Mouse (Mus musculus): ENCODE measurements around the gene Copg2. TPM values are rescaled to one million over a fixed set of nuclear protein-coding genes. Genes with fewer than 3 reads are reported as not detected.

Gene Copg2
- polyA plus RNA-seq, 1 experiment from 2014 or later = 40.9 TPM

DNA sequence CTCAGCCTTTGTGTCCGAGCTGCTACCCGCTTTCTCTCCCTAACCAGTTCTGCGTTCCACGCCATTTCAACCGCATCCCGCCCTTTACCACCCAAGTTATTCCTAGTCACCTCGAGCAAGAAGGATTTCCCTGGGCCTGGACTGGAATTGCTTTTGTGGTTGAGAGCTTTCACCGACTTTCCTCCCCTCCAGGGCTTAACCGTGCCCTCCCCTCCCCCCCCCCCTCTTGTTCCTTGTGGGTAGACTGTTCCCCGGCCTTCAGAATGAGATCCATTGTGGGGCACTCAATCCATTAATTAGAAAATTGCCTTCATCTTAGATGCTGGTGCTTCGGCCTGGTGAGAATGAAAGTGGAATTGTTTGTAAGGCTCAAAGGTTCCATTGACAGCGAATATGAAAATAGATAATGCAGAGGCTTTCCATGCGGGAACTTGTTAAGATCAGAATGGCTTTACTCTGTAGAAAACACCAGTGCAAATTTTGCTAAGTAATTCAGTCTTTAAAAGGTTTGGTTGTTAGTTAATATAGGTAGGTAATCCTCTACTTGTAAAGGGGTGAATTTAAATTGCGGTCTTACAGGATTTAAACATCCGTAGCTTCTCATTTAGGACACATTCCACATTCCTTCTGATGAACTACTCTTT is 160.7 kb downstream of the Copg2 start:
- H3K9ac ChIP-seq (ENCODE audit: low read depth, low read length) = peak overlapping the region; percentile 58
- DNase-seq (ENCODE audit: low spot score) (peak; percentile 57), ATAC-seq (ENCODE audit: low FRiP score) (no peak)
- peaks cover 3% of the 10 kb centered on the region; the same call in 1 of the 2 replicates for H3K4me1 ChIP-seq (replicated peaks; ENCODE audit: control insufficient read depth, insufficient read depth, low read length)
- no peaks in the 10 kb centered on the region for H3K36me3 ChIP-seq (ENCODE audit: control insufficient read depth, insufficient read depth, low read length)
- H3K9me3 ChIP-seq (ENCODE audit: control insufficient read depth, low read length) = 0 out of 2 replicates have a peak, but pooled peaks cover 3% of the 10 kb centered on the region
- peak overlapping the region; percentile 83 for H3K27ac ChIP-seq (ENCODE audit: low read depth, low read length)
- peak overlapping the region; percentile 20 for H3K4me2 ChIP-seq (replicated peaks; ENCODE audit: low read depth, low read length)
- no peaks in the 10 kb centered on the region for H3K27me3 ChIP-seq (ENCODE audit: control insufficient read depth, insufficient read depth, low read length)
- H3K4me3 ChIP-seq (ENCODE audit: low read depth, low read length) = peak overlapping the region; percentile 15
- 39% methylated on average over 15 of the region's 15 CpGs for WGBS

DNA sequence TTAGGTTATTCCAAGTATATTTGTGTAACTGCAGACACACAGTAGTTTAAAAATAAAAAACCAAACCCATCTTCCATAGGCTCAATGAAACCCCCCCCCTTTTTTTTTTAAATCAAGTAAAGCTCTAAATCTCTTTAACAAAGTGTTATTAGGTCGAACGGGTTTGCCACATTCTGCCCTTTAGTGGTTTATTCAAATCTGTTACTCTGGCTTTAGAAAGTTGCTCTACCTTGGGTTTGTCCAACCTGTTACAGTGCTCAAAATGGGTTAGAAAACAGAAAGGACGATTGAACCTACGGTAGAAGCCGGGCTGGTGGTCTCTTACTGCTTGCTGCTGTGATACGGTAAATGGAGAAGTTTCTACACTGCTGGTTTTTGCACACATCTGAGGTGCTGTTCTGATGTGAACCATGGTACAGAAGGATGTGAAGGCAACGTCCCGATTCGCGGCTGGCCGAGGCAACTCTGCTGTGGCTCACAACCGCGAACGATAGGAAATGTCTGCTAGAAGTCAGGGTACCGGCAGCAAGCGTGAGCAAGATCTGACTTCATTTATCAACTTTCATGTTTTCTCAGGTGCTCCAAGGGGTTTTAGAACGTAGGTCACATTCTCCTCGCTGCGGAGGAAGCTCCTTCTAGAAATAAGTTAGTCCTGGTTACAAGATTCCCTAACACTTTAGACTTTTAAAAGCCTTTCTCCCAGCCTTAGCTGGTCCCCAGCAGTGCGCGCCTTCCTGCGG is 161.4 kb downstream of the Copg2 start:
- WGBS = 48% methylated on average over 22 of the region's 22 CpGs
- DNase-seq (ENCODE audit: low spot score) = no peak
- Histone ChIP-seq H3K4me3 (ENCODE audit: low read depth, low read length) (peak overlapping the region; percentile 15), H3K9me3 (ENCODE audit: control insufficient read depth, low read length) (0 out of 2 replicates have a peak, but pooled peaks cover 3% of the 10 kb centered on the region), H3K27ac (ENCODE audit: low read depth, low read length) (peak overlapping the region; percentile 83), H3K4me2 (replicated peaks; ENCODE audit: low read depth, low read length) (peak overlapping the region; percentile 20), H3K4me1 (replicated peaks; ENCODE audit: control insufficient read depth, insufficient read depth, low read length) (peaks cover 3% of the 10 kb centered on the region; the same call in 1 of the 2 replicates), H3K36me3 (ENCODE audit: control insufficient read depth, insufficient read depth, low read length) (no peaks in the 10 kb centered on the region), H3K27me3 (ENCODE audit: control insufficient read depth, insufficient read depth, low read length) (no peaks in the 10 kb centered on the region), H3K9ac (ENCODE audit: low read depth, low read length) (peak overlapping the region; percentile 58)
- ATAC-seq (ENCODE audit: low FRiP score) = no peak

DNA sequence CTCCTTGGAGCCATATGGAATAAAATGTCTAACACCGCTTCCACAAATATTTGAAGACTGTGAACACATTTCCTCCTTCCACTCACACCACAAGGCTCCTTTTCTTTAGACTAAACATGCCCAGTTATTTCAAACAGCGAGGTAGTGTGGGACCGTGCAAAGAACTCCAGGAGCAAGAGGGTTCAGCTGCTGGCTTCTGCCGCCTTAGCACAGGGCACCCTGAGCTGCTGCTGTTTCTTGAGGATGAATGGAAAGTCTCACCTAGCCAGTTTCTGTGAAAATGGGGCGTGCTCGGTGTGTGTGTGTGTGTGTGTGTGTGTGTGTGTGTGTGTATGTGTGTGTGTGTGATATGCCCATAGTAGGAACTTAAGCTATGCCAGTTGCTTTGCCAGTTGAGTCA is 162.1 kb downstream of the Copg2 start:
- peaks cover 3% of the 10 kb centered on the region; the same call in 1 of the 2 replicates for H3K4me1 ChIP-seq (replicated peaks; ENCODE audit: control insufficient read depth, insufficient read depth, low read length)

DNA sequence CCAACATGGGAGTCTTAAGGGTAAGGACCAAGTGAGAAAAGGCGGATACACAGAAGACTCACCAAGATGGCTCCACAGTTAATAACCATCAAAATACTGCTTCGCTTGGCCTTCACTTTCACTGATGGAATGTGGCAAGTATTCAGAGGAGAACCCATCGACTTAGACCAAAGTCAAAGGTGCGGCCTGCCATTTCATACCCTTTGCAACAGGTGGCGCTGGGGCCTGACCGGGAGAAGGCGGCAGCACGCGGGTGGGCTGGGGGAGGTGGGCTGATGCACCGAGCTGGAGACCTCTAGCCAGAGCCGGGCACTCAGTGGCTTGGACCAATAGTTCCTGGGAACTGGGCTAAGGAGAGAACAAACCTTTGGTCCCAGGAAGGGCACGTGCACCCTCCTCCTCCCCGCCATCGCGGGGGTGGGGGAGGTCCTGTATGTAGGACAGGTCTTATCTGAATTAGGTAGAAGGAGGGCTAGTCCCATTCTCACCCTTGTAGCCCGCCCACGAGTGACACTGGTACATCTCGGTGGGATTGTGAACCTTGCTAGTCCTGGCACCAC is 163.9 kb downstream of the Copg2 start:
- ATAC-seq (ENCODE audit: low FRiP score) (no peak), DNase-seq (ENCODE audit: low spot score) (no peak)
- Histone ChIP-seq H3K4me3 (ENCODE audit: low read depth, low read length) (no peak overlapping the region), H3K27me3 (ENCODE audit: control insufficient read depth, insufficient read depth, low read length) (no peaks in the 10 kb centered on the region), H3K9me3 (ENCODE audit: control insufficient read depth, low read length) (no peaks in the 10 kb centered on the region), H3K4me2 (replicated peaks; ENCODE audit: low read depth, low read length) (no peak overlapping the region), H3K36me3 (ENCODE audit: control insufficient read depth, insufficient read depth, low read length) (no peaks in the 10 kb centered on the region), H3K4me1 (replicated peaks; ENCODE audit: control insufficient read depth, insufficient read depth, low read length) (peaks cover 3% of the 10 kb centered on the region; the same call in 1 of the 2 replicates), H3K27ac (ENCODE audit: low read depth, low read length) (peak overlapping the region; percentile 83; the same call in 1 of the 2 replicates), H3K9ac (ENCODE audit: low read depth, low read length) (no peak overlapping the region)
- 41% methylated on average over 18 of the region's 18 CpGs for WGBS

More for the DNA sequence above, 162.1 kb downstream of the Copg2 start:
- 0 out of 2 replicates have a peak, but pooled peaks cover 3% of the 10 kb centered on the region for H3K9me3 ChIP-seq (ENCODE audit: control insufficient read depth, low read length)
- no peak for ATAC-seq (ENCODE audit: low FRiP score)
- no peak overlapping the region for H3K4me3 ChIP-seq (ENCODE audit: low read depth, low read length)
- WGBS = 60% methylated on average over 6 of the region's 6 CpGs
- H3K36me3 ChIP-seq (ENCODE audit: control insufficient read depth, insufficient read depth, low read length) = no peaks in the 10 kb centered on the region
- H3K27me3 ChIP-seq (ENCODE audit: control insufficient read depth, insufficient read depth, low read length) = no peaks in the 10 kb centered on the region
- H3K4me2 ChIP-seq (replicated peaks; ENCODE audit: low read depth, low read length) = peak overlapping the region; percentile 23; the same call in 1 of the 2 replicates
- no peak for DNase-seq (ENCODE audit: low spot score)
- H3K9ac ChIP-seq (ENCODE audit: low read depth, low read length) = peak overlapping the region; percentile 34; the same call in 1 of the 2 replicates
- H3K27ac ChIP-seq (ENCODE audit: low read depth, low read length) = peak overlapping the region; percentile 83

DNA sequence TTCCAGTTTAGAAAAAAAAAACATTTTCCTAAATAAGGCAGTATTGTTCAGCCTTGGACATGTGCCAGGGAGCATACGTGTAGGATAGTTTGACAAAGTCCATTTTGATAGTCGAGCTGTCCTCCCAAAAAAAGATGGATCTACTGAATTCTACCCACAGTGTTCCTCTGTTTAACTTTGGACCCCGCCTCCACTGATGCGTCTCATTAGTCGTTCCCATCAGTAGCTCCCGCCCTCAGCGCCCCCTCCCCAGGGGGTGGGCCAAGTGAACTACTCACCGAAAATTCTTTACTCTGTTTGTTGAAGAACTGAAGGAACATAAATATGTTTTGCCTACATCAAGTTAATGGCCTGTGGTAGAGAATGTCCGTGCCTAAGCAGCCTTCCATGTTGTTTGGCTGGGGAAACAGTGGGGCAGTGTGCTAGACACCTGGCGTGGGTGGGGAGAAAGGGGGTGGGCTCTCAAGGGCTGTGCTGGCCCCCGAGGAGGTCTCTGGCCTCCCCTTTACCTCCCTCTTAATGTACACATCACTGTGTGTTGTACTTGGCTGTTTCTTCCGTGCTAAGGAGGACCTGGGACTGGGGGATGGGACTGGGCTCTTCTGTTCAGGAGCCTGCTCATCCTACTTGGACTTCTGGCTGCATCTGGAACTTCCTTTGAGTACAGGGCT is 166.2 kb downstream of the Copg2 start:
- Histone ChIP-seq H3K4me3 (ENCODE audit: low read depth, low read length) (no peak overlapping the region), H3K9me3 (ENCODE audit: control insufficient read depth, low read length) (no peaks in the 10 kb centered on the region), H3K36me3 (ENCODE audit: control insufficient read depth, insufficient read depth, low read length) (no peaks in the 10 kb centered on the region), H3K4me1 (replicated peaks; ENCODE audit: control insufficient read depth, insufficient read depth, low read length) (peaks cover 3% of the 10 kb centered on the region; the same call in 1 of the 2 replicates), H3K27me3 (ENCODE audit: control insufficient read depth, insufficient read depth, low read length) (no peaks in the 10 kb centered on the region), H3K9ac (ENCODE audit: low read depth, low read length) (no peak overlapping the region), H3K4me2 (replicated peaks; ENCODE audit: low read depth, low read length) (no peak overlapping the region), H3K27ac (ENCODE audit: low read depth, low read length) (no peak overlapping the region)
- DNase-seq (ENCODE audit: low spot score) (no peak), ATAC-seq (ENCODE audit: low FRiP score) (no peak)
- 56% methylated on average over 12 of the region's 12 CpGs for WGBS

DNA sequence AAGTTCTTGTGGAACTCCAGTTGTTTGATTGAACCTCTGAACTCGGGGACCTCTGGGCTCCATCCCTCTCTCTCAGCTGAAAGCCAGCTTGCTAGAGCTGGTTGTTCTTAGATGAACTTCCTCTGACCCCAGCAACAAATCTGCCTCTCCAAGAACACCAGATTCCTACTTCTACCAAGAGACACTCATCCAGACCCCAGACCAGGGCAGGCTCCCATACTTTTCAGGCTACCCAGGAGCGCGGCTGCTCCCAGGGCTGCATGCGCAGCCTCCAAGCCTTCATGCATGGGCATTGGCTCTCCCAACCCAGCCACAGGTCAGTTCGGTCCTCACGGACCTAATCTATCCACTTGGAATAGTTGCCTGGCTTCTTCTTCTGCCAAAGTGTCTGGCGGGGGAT is 173.3 kb downstream of the Copg2 start, which contains the start of gene Mest:
Gene Mest (plus strand): TSS at position 217 of the 400 bp plus-strand sequence.
- Histone ChIP-seq H3K9ac (ENCODE audit: low read depth, low read length) (no peak within 1 kb of the TSS), H3K27ac (ENCODE audit: low read depth, low read length) (peak within 1 kb of the TSS; percentile 42; the same call in 1 of the 2 replicates)
- 68% methylated on average over 7 of the region's 7 CpGs for WGBS

DNA sequence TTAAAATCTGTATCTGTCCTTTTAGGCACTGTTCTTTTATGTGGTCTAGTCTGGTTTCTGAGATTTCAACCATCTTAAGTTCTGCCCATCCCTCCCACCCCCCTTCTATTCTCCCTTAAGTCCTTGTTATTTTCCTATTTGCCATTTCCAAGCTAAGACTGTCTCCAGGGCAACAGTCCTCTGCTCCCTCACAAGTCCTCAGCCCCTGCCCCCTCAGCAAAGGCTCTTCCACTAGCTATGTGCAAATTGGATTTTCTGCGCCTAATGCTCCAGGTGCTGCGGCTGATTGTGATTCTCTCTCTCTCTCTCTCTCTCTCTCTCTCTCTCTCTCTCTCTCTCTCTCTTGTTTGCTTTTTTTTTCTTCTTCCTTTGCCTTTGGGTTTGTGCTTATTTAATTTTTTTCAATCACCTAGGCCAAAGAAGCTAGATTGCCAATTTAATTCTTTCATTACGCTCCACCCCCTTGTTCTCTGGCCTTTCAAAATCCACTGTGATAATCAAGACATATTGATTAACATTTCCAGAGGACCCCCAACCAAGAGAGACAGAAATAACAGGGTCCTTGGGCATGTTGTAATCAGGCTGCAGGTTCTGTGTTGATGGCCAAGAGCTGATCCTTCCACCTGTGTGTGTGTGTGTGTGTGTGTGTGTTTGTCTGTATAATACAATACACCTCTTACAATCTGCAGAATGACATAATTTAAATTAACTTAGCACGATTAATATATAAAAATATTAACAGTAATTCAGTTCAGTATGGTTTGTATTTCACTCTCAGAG is 174.0 kb downstream of the Copg2 start:
- no peak overlapping the region for H3K4me3 ChIP-seq (ENCODE audit: low read depth, low read length)
- no peak overlapping the region for H3K9ac ChIP-seq (ENCODE audit: low read depth, low read length)
- 0 out of 2 replicates have a peak, but pooled peaks cover 2% of the 10 kb centered on the region for H3K4me1 ChIP-seq (replicated peaks; ENCODE audit: control insufficient read depth, insufficient read depth, low read length)
- H3K4me2 ChIP-seq (replicated peaks; ENCODE audit: low read depth, low read length) = no peak overlapping the region
- no peaks in the 10 kb centered on the region for H3K9me3 ChIP-seq (ENCODE audit: control insufficient read depth, low read length)
- no peaks in the 10 kb centered on the region for H3K36me3 ChIP-seq (ENCODE audit: control insufficient read depth, insufficient read depth, low read length)
- peak overlapping the region; percentile 37; the same call in 1 of the 2 replicates for H3K27ac ChIP-seq (ENCODE audit: low read depth, low read length)
- ATAC-seq (ENCODE audit: low FRiP score) (peak; percentile 49; the same call in 1 of the 2 replicates), DNase-seq (ENCODE audit: low spot score) (no peak)
- WGBS = 57% methylated on average over 4 of the region's 4 CpGs
- no peaks in the 10 kb centered on the region for H3K27me3 ChIP-seq (ENCODE audit: control insufficient read depth, insufficient read depth, low read length)

More for the DNA sequence above, 173.3 kb downstream of the Copg2 start, which contains the start of gene Mest:
- Histone ChIP-seq H3K27me3 (ENCODE audit: control insufficient read depth, insufficient read depth, low read length) (no peaks in the 10 kb centered on the region), H3K4me1 (replicated peaks; ENCODE audit: control insufficient read depth, insufficient read depth, low read length) (0 out of 2 replicates have a peak, but pooled peaks cover 2% of the 10 kb centered on the region), H3K4me3 (ENCODE audit: low read depth, low read length) (no peak within 1 kb of the TSS), H3K9me3 (ENCODE audit: control insufficient read depth, low read length) (no peaks in the 10 kb centered on the region), H3K36me3 (ENCODE audit: control insufficient read depth, insufficient read depth, low read length) (no peaks in the 10 kb centered on the region), H3K4me2 (replicated peaks; ENCODE audit: low read depth, low read length) (no peak within 1 kb of the TSS)
- DNase-seq (ENCODE audit: low spot score) = no peak
- ATAC-seq (ENCODE audit: low FRiP score) = no peak
